Mouse (Mus musculus) gastrocnemius, postnatal 10 days (tissue): ENCODE measurements at regions not wholly inside any gene's neighbourhood (a gene's known extent, or its start where the extent isn't known, plus 50 kb on each side); places are given as distances from the start of the nearest gene placed in this dataset.

Experiments
- DNase-seq: peaks from one replicate; pipeline ENCODE4 v3.0.0; 2021; ENCODE audit warnings: mixed read lengths

DNA sequence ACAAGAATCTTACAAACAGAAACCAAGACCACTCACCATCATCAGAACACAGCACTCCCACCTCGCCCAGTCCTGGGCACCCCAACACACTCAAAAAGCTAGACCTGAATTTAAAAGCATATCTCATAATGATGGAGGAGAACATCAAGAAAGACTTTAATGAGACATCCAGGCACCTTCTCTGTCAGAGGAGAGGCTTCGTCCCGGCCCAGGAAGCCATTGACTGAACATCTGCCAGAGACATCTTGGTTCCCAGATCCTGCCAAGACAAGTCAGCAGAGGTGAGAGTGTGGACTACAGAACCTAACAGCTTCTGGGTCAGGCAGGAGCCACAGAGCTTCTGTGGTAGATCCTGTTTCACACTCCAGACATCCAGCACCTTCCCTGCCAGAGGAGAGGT lies 93.4 kb downstream of the Vmn2r41 start:
- peak; percentile 2 for DNase-seq
